Mouse (Mus musculus): ENCODE results near the gene Rassf8. TPM values are rescaled to one million over a fixed set of nuclear protein-coding genes. Genes with fewer than 3 reads are reported as not detected.
A peak's percentile ranks its signal among the peaks of the same experiment; 100 is the strongest.

Rassf8 gene
- polyA plus RNA-seq, 1 experiment, result 2.9 TPM

- DNase-seq (ENCODE audit: low read depth in 1 of 2, low spot score in 2 of 2), result no peak
- under 1% methylated on average over 54 of the region's 55 CpGs for WGBS
- peaks cover 9% of the 10 kb centered on the region; the same call in 1 of the 2 replicates for H3K27me3 ChIP-seq (ENCODE audit: control insufficient read depth, insufficient read depth, low read length)
Observed at GRCm38 (mm10) chr6:145746921-145747670, 548 bp downstream of the Rassf8 start.

GRCm38 (mm10) chr6:145747671-145748640, 1.4 kb downstream of the Rassf8 start:
- no peak overlapping the region for H3K27ac ChIP-seq (ENCODE audit: insufficient read depth, low read length)
- no peak for TF ChIP-seq POLR2A (IDR thresholded peaks at IDR 0.05; ENCODE audit: low read depth, low read length)
- no peak for TF ChIP-seq CTCF (IDR thresholded peaks at IDR 0.05; ENCODE audit: extremely low read depth, insufficient read depth, insufficient read length, insufficient replicate concordance)
- no peak for DNase-seq (ENCODE audit: low read depth in 1 of 2, low spot score in 2 of 2)
- 21% methylated on average over 16 of the region's 16 CpGs for WGBS
- H3K4me3 ChIP-seq (ENCODE audit: extremely low read depth, insufficient read depth, insufficient read length), result peak overlapping the region; percentile 58; the same call in 1 of the 2 replicates
- no peaks in the 10 kb centered on the region for H3K36me3 ChIP-seq (ENCODE audit: control insufficient read depth, insufficient read depth, low read length)
- peaks cover 2% of the 10 kb centered on the region; the same call in 1 of the 2 replicates for H3K4me1 ChIP-seq (ENCODE audit: control insufficient read depth, insufficient read depth, insufficient read length)
- peaks cover 9% of the 10 kb centered on the region; the same call in 1 of the 2 replicates for H3K27me3 ChIP-seq (ENCODE audit: control insufficient read depth, insufficient read depth, low read length)

More at GRCm38 (mm10) chr6:145746921-145747670, 548 bp downstream of the Rassf8 start:
- peak overlapping the region; percentile 37 for H3K27ac ChIP-seq (ENCODE audit: insufficient read depth, low read length)
- H3K4me3 ChIP-seq (ENCODE audit: extremely low read depth, insufficient read depth, insufficient read length), result peak overlapping the region; percentile 58
- no peaks in the 10 kb centered on the region for H3K36me3 ChIP-seq (ENCODE audit: control insufficient read depth, insufficient read depth, low read length)
- no peak for TF ChIP-seq POLR2A (IDR thresholded peaks at IDR 0.05; ENCODE audit: low read depth, low read length)
- no peak for TF ChIP-seq CTCF (IDR thresholded peaks at IDR 0.05; ENCODE audit: extremely low read depth, insufficient read depth, insufficient read length, insufficient replicate concordance)
- H3K4me1 ChIP-seq (ENCODE audit: control insufficient read depth, insufficient read depth, insufficient read length), result peaks cover 2% of the 10 kb centered on the region; the same call in 1 of the 2 replicates

DNA sequence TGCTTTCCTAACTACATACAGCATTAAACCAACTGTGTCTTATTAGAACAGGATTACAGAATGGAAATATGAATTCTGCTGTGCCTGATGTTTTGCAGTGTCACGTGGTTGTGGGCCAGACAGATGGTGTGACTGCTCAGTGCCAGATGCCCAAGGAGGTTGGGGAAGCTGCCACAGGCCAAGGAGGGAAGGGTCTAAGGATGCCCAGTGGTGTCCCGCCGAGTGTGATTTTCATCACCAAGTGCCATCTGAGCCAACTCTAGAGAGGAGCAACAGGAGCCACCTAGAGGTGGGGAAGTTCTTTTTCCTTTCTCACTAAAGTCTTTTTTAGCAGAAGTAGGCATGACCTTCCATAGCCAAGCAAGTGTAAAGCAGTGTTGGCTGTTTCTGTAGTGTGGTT, 3.8 kb downstream of the Rassf8 start:
- WGBS, result 74% methylated on average over 3 of the region's 3 CpGs
- Histone ChIP-seq H3K36me3 (ENCODE audit: control insufficient read depth, insufficient read depth, low read length) (no peaks in the 10 kb centered on the region), H3K27ac (ENCODE audit: insufficient read depth, low read length) (no peak overlapping the region), H3K4me3 (ENCODE audit: extremely low read depth, insufficient read depth, insufficient read length) (no peak overlapping the region), H3K27me3 (ENCODE audit: control insufficient read depth, insufficient read depth, low read length) (peaks cover 7% of the 10 kb centered on the region; the same call in 1 of the 2 replicates), H3K4me1 (ENCODE audit: control insufficient read depth, insufficient read depth, insufficient read length) (peaks cover 2% of the 10 kb centered on the region; the same call in 1 of the 2 replicates)
- no peak for DNase-seq (ENCODE audit: low read depth in 1 of 2, low spot score in 2 of 2)
- TF ChIP-seq CTCF (IDR thresholded peaks at IDR 0.05; ENCODE audit: extremely low read depth, insufficient read depth, insufficient read length, insufficient replicate concordance) (no peak), POLR2A (IDR thresholded peaks at IDR 0.05; ENCODE audit: low read depth, low read length) (no peak)

GRCm38 (mm10) chr6:145753296-145753695, 6.7 kb downstream of the Rassf8 start:
- H3K4me1 ChIP-seq (ENCODE audit: control insufficient read depth, insufficient read depth, insufficient read length), result no peaks in the 10 kb centered on the region
- no peak overlapping the region for H3K4me3 ChIP-seq (ENCODE audit: extremely low read depth, insufficient read depth, insufficient read length)
- H3K36me3 ChIP-seq (ENCODE audit: control insufficient read depth, insufficient read depth, low read length), result no peaks in the 10 kb centered on the region
- no peak for DNase-seq (ENCODE audit: low read depth in 1 of 2, low spot score in 2 of 2)
- TF ChIP-seq POLR2A (IDR thresholded peaks at IDR 0.05; ENCODE audit: low read depth, low read length) (no peak), CTCF (IDR thresholded peaks at IDR 0.05; ENCODE audit: extremely low read depth, insufficient read depth, insufficient read length, insufficient replicate concordance) (no peak)
- no peaks in the 10 kb centered on the region for H3K27me3 ChIP-seq (ENCODE audit: control insufficient read depth, insufficient read depth, low read length)
- H3K27ac ChIP-seq (ENCODE audit: insufficient read depth, low read length), result no peak overlapping the region
- WGBS, result 89% methylated on average over 6 of the region's 6 CpGs

DNA sequence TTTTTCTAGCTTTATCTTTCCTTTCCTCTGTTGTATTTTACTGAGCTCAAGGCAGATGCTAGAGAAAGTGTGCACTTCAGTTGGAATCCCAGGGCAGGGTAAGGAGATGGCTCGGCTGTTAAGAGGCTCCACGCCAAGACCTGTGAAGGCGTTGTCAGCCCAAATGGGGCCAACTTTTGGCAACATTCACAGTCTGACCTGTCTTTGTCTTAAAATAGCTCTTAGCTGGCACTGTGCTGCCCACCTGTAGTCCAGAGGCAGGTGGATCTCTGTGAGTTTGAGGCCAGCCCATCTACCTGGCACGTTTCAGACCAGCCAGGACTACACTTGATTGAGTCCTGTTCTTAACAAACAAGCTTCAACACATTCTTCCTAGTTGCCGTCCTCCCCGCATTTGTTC, 7.9 kb downstream of the Rassf8 start:
- H3K27me3 ChIP-seq (ENCODE audit: control insufficient read depth, insufficient read depth, low read length), result no peaks in the 10 kb centered on the region
- H3K36me3 ChIP-seq (ENCODE audit: control insufficient read depth, insufficient read depth, low read length), result no peaks in the 10 kb centered on the region
- 87% methylated on average over 6 of the region's 6 CpGs for WGBS
- no peak for TF ChIP-seq CTCF (IDR thresholded peaks at IDR 0.05; ENCODE audit: extremely low read depth, insufficient read depth, insufficient read length, insufficient replicate concordance)
- no peak for TF ChIP-seq POLR2A (IDR thresholded peaks at IDR 0.05; ENCODE audit: low read depth, low read length)
- no peak for DNase-seq (ENCODE audit: low read depth in 1 of 2, low spot score in 2 of 2)
- no peaks in the 10 kb centered on the region for H3K4me1 ChIP-seq (ENCODE audit: control insufficient read depth, insufficient read depth, insufficient read length)
- H3K27ac ChIP-seq (ENCODE audit: insufficient read depth, low read length), result no peak overlapping the region
- no peak overlapping the region for H3K4me3 ChIP-seq (ENCODE audit: extremely low read depth, insufficient read depth, insufficient read length)

- no peak overlapping the region for H3K4me3 ChIP-seq (ENCODE audit: extremely low read depth, insufficient read depth, insufficient read length)
- no peaks in the 10 kb centered on the region for H3K27me3 ChIP-seq (ENCODE audit: control insufficient read depth, insufficient read depth, low read length)
- 86% methylated on average over 14 of the region's 14 CpGs for WGBS
- DNase-seq (ENCODE audit: low read depth in 1 of 2, low spot score in 2 of 2), result no peak
- no peaks in the 10 kb centered on the region for H3K4me1 ChIP-seq (ENCODE audit: control insufficient read depth, insufficient read depth, insufficient read length)
- H3K36me3 ChIP-seq (ENCODE audit: control insufficient read depth, insufficient read depth, low read length), result no peaks in the 10 kb centered on the region
- H3K27ac ChIP-seq (ENCODE audit: insufficient read depth, low read length), result no peak overlapping the region
- TF ChIP-seq POLR2A (IDR thresholded peaks at IDR 0.05; ENCODE audit: low read depth, low read length), result no peak
- no peak for TF ChIP-seq CTCF (IDR thresholded peaks at IDR 0.05; ENCODE audit: extremely low read depth, insufficient read depth, insufficient read length, insufficient replicate concordance)
Observed at GRCm38 (mm10) chr6:145755942-145756639, 9.5 kb downstream of the Rassf8 start.
